Mouse (Mus musculus): Measurements from ENCODE around the gene Col24a1.

DNA sequence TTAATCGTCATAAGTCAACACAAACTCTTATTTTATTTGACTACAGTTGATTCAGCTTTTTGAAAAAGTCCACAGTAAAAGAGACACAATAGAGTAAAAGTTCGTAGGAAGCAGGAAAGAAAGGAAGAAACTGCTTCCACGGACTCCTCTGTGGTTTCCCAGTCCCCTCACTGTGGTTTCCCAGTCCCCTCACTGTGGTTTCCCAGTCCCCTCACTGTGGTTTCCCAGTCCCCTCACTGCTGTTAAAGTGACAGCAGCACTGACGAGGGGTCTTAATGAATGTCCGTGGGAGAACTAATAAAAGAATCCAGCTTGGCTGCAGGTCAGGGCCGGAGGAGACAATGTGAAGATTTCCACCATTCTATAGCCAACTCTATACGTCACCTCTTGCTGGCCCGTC is 39.4 kb downstream of the Col24a1 start:
- TF ChIP-seq CTCF (IDR thresholded peaks at IDR 0.05; ENCODE audit: low read depth) (no peak), EP300 (IDR thresholded peaks at IDR 0.05; ENCODE audit: low read depth) (no peak)
